Mouse (Mus musculus): ENCODE data around the gene Fdx1l. TPM values are rescaled to one million over a fixed set of nuclear protein-coding genes. Genes with fewer than 3 reads are reported as not detected.

Fdx1l gene
- total and polyA plus RNA-seq, 3 experiments, result 247 to 361 (median 305) TPM

GRCm38 (mm10) chr9:21075625-21076024 is 2.2 kb upstream of the Fdx1l start:
- no peak for DNase-seq (ENCODE audit: low read depth, low spot score)
- Histone ChIP-seq H3K4me3 (ENCODE audit: control insufficient read depth in 1 of 2, insufficient read depth in 1 of 2, low read depth in 2 of 2, low read length in 2 of 2) (no peak overlapping the region), H3K9me3 (replicated peaks; ENCODE audit: insufficient read depth, low read length) (no peaks in the 10 kb centered on the region), H3K9ac (ENCODE audit: control insufficient read depth, low read depth, low read length, poor library complexity, severe bottlenecking) (no peak overlapping the region), H3K36me3 (ENCODE audit: control insufficient read depth in 1 of 2, insufficient read depth in 2 of 2, low read length in 2 of 2) (peaks cover 19 to 35% of the 10 kb centered on the region in 2 experiments), H3K79me2 (ENCODE audit: control insufficient read depth, insufficient read depth, low read length, poor library complexity) (peaks cover 30% of the 10 kb centered on the region), H3K27ac (ENCODE audit: control insufficient read depth, low read depth, low read length) (no peak overlapping the region), H3K27me3 (ENCODE audit: control insufficient read depth in 1 of 2, insufficient read depth in 2 of 2, low read length in 2 of 2) (no peaks in the 10 kb centered on the region), H3K4me1 (ENCODE audit: control insufficient read depth in 1 of 2, insufficient read depth in 2 of 2, low read length in 2 of 2) (peaks cover 9 to 17% of the 10 kb centered on the region in 2 experiments; a peak in 3 of 4 replicates)
- TF ChIP-seq POLR2A (IDR thresholded peaks at IDR 0.05; ENCODE audit: control insufficient read depth in 1 of 2, insufficient read depth in 1 of 2, low read depth in 1 of 2, low read length in 2 of 2, poor library complexity in 1 of 2), result peak in 1 of 2 experiments; percentile 12; a peak in 1 of 4 replicates
- TF ChIP-seq RCOR1 (IDR thresholded peaks at IDR 0.05; ENCODE audit: low read depth, low read length), result no peak

- Histone ChIP-seq H3K27ac (ENCODE audit: control insufficient read depth, low read depth, low read length) (no peak overlapping the region), H3K9me3 (replicated peaks; ENCODE audit: insufficient read depth, low read length) (no peaks in the 10 kb centered on the region), H3K9ac (ENCODE audit: control insufficient read depth, low read depth, low read length, poor library complexity, severe bottlenecking) (peak overlapping the region; percentile 68), H3K4me3 (ENCODE audit: control insufficient read depth in 1 of 2, insufficient read depth in 1 of 2, low read depth in 2 of 2, low read length in 2 of 2) (peak overlapping the region in 1 of 2 experiments; percentile 62; a peak in 2 of 4 replicates), H3K27me3 (ENCODE audit: control insufficient read depth in 1 of 2, insufficient read depth in 2 of 2, low read length in 2 of 2) (no peaks in the 10 kb centered on the region), H3K36me3 (ENCODE audit: control insufficient read depth in 1 of 2, insufficient read depth in 2 of 2, low read length in 2 of 2) (peaks cover 19 to 32% of the 10 kb centered on the region in 2 experiments), H3K4me1 (ENCODE audit: control insufficient read depth in 1 of 2, insufficient read depth in 2 of 2, low read length in 2 of 2) (peaks cover 9 to 17% of the 10 kb centered on the region in 2 experiments; a peak in 3 of 4 replicates), H3K79me2 (ENCODE audit: control insufficient read depth, insufficient read depth, low read length, poor library complexity) (peaks cover 35% of the 10 kb centered on the region)
- DNase-seq (ENCODE audit: low read depth, low spot score), result no peak
- TF ChIP-seq MEF2A (IDR thresholded peaks at IDR 0.05; ENCODE audit: extremely low read depth, insufficient replicate concordance, low read depth, low read length, poor library complexity, severe bottlenecking), result no peak
- no peak for TF ChIP-seq GABPA (IDR thresholded peaks at IDR 0.05; ENCODE audit: low read depth, low read length)
- no peak for TF ChIP-seq NELFE (IDR thresholded peaks at IDR 0.05; ENCODE audit: low read depth, low read length)
- no peak for TF ChIP-seq CHD2 (IDR thresholded peaks at IDR 0.05; ENCODE audit: low read length)
- no peak for TF ChIP-seq CHD1 (IDR thresholded peaks at IDR 0.05; ENCODE audit: low read depth, low read length)
- TF ChIP-seq MXI1 (IDR thresholded peaks at IDR 0.05; ENCODE audit: low read depth, low read length), result no peak
These were observed 759 bp upstream of the Fdx1l start for GRCm38 (mm10) chr9:21074173-21074572.

GRCm38 (mm10) chr9:21072641-21073040 is 773 bp downstream of the Fdx1l start:
- peaks cover 35% of the 10 kb centered on the region for H3K79me2 ChIP-seq (ENCODE audit: control insufficient read depth, insufficient read depth, low read length, poor library complexity)
- peaks cover 9 to 17% of the 10 kb centered on the region in 2 experiments; a peak in 3 of 4 replicates for H3K4me1 ChIP-seq (ENCODE audit: control insufficient read depth in 1 of 2, insufficient read depth in 2 of 2, low read length in 2 of 2)
- no peaks in the 10 kb centered on the region for H3K9me3 ChIP-seq (replicated peaks; ENCODE audit: insufficient read depth, low read length)
- peak overlapping the region; percentile 54 to 62 for H3K4me3 ChIP-seq (ENCODE audit: control insufficient read depth in 1 of 2, insufficient read depth in 1 of 2, low read depth in 2 of 2, low read length in 2 of 2)
- H3K27me3 ChIP-seq (ENCODE audit: control insufficient read depth in 1 of 2, insufficient read depth in 2 of 2, low read length in 2 of 2), result no peaks in the 10 kb centered on the region
- peaks cover 19 to 24% of the 10 kb centered on the region in 2 experiments for H3K36me3 ChIP-seq (ENCODE audit: control insufficient read depth in 1 of 2, insufficient read depth in 2 of 2, low read length in 2 of 2)
- 0 out of 4 replicates have a peak, but pooled peaks of 1 of the 2 experiments have one; percentile 26 for TF ChIP-seq EP300 (IDR thresholded peaks at IDR 0.05; ENCODE audit: low read depth in 1 of 2, low read length in 2 of 2)
- 0 out of 2 replicates have a peak, but pooled peaks have one; percentile 8 for TF ChIP-seq ETS1 (IDR thresholded peaks at IDR 0.05; ENCODE audit: low read depth, low read length)
- no peak for TF ChIP-seq HCFC1 (IDR thresholded peaks at IDR 0.05; ENCODE audit: low read depth, low read length)
- TF ChIP-seq CHD2 (IDR thresholded peaks at IDR 0.05; ENCODE audit: low read length), result no peak
- 0 out of 2 replicates have a peak, but pooled peaks have one; percentile 22 for TF ChIP-seq USF1 (IDR thresholded peaks at IDR 0.05; ENCODE audit: low read depth, low read length)
- peak; percentile 12; the same call in 1 of the 2 replicates for TF ChIP-seq MAX (IDR thresholded peaks at IDR 0.05; ENCODE audit: low read length)
- peak; percentile 60 for TF ChIP-seq ELF1 (IDR thresholded peaks at IDR 0.05; ENCODE audit: low read depth, low read length)
- peak; percentile 41; the same call in 1 of the 2 replicates for TF ChIP-seq TBP (IDR thresholded peaks at IDR 0.05; ENCODE audit: low read depth, low read length)
- TF ChIP-seq CHD1 (IDR thresholded peaks at IDR 0.05; ENCODE audit: low read depth, low read length), result peak; percentile 59; the same call in 1 of the 2 replicates
- TF ChIP-seq ZNF384 (IDR thresholded peaks at IDR 0.05; ENCODE audit: low read depth, low read length), result no peak
- no peak for TF ChIP-seq MEF2A (IDR thresholded peaks at IDR 0.05; ENCODE audit: extremely low read depth, insufficient replicate concordance, low read depth, low read length, poor library complexity, severe bottlenecking)
- TF ChIP-seq SMC3 (IDR thresholded peaks at IDR 0.05; ENCODE audit: low read depth, low read length), result no peak; the same call in 1 of the 2 replicates
- peak overlapping the region; percentile 52 for H3K27ac ChIP-seq (ENCODE audit: control insufficient read depth, low read depth, low read length)
- peak; percentile 83 for DNase-seq (ENCODE audit: low read depth, low spot score)
- H3K9ac ChIP-seq (ENCODE audit: control insufficient read depth, low read depth, low read length, poor library complexity, severe bottlenecking), result peak overlapping the region; percentile 68

All from MEL (cell line).